Mouse (Mus musculus) G1E (cell line): ENCODE results near the gene Ndufa7. TPM values are rescaled to one million over a fixed set of nuclear protein-coding genes. Genes with fewer than 3 reads are reported as not detected.

Source experiments
- ATAC-seq: 2 replicates; pipeline ENCODE4 v1.8.0; 2016; ENCODE audit warnings: mild to moderate bottlenecking; ENCODE audit not compliant: insufficient number of reproducible peaks, poor library complexity, low FRiP score, severe bottlenecking; ENCODE audit errors: extremely low read depth
- DNase-seq: peaks from one replicate; pipeline ENCODE4 v3.0.0; 2012; ENCODE audit warnings: low spot score
- H3K27me3 ChIP-seq: 2 replicates; pipeline ENCODE4 v1.6.1; 2012; ENCODE audit warnings: mild to moderate bottlenecking, low read length, inconsistent platforms; ENCODE audit not compliant: insufficient read depth
- H3K36me3 ChIP-seq: replicated peaks from 2 replicates; pipeline ENCODE3; 2012; ENCODE audit warnings: mild to moderate bottlenecking, inconsistent platforms
- H3K4me1 ChIP-seq: 2 replicates; pipeline ENCODE4 v1.6.1; 2012; ENCODE audit warnings: low read depth, low read length, inconsistent platforms, mixed read lengths; ENCODE audit not compliant: insufficient read depth
- H3K4me3 ChIP-seq: 2 replicates; pipeline ENCODE4 v1.5.1; 2012; ENCODE audit warnings: low read depth, mild to moderate bottlenecking, inconsistent platforms, low read length, moderate library complexity, mixed read lengths
- H3K9me3 ChIP-seq: replicated peaks from 2 replicates; pipeline ENCODE4 v1.6.1; 2012; ENCODE audit warnings: inconsistent platforms
- CTCF ChIP-seq: IDR thresholded peaks from 2 replicates; pipeline ENCODE4 v1.5.1; 2012; ENCODE audit warnings: low read depth, low read length, inconsistent platforms, mixed read lengths
- GATA1 ChIP-seq: IDR thresholded peaks from 2 replicates; pipeline ENCODE4 v1.6.1; 2012; ENCODE audit warnings: borderline replicate concordance, low read length, inconsistent platforms, mixed read lengths
- GATA2 ChIP-seq: IDR thresholded peaks from 2 replicates; pipeline ENCODE4 v1.6.1; 2012; ENCODE audit warnings: low read depth, low read length, inconsistent platforms, borderline replicate concordance
- POLR2AphosphoS5 ChIP-seq: IDR thresholded peaks from 2 replicates; pipeline ENCODE4 v1.6.1; 2012; ENCODE audit warnings: low read depth, low read length, inconsistent platforms; ENCODE audit not compliant: insufficient replicate concordance
- TAL1 ChIP-seq: conservative IDR thresholded peaks from 2 replicates; pipeline ENCODE4 v1.6.1; 2012; ENCODE audit warnings: low read depth, low read length, inconsistent platforms, mixed read lengths
- polyA plus RNA-seq: library from polyadenylated mRNA; stranded (reverse); fragments of >175 nt; gene quantifications from 2 replicates; pipeline ENCODE4 v1.2.3, GENCODE M21; 2012
- total RNA-seq, 2 experiments: library from RNA; stranded (forward) in 1 of 2; stranded (reverse) in 1 of 2; fragments of 200-1000 nt in 1 of 2; fragments of >200 nt in 1 of 2; fragmentation: Nextera tagmentation in 1 of 2; gene quantifications; 2 replicates each; pipeline ENCODE4 v1.2.3; 2014 to 2017

Gene Ndufa7
- total and polyA plus RNA-seq, 3 experiments = 131 to 636 (median 253) TPM

GRCm38 (mm10) chr17:33781124-33781977, 43.0 kb upstream of the Ndufa7 start, which contains the start of gene Angptl4:
Gene Angptl4 (minus strand): TSS chr17:33781830.
- no peaks in the 10 kb centered on the region for H3K9me3 ChIP-seq
- DNase-seq (no peak), ATAC-seq (no peak)
- H3K36me3 ChIP-seq = no peaks in the 10 kb centered on the region
- no peak for TF ChIP-seq POLR2AphosphoS5
- TF ChIP-seq CTCF = no peak
- TF ChIP-seq GATA2 = no peak
- TF ChIP-seq TAL1 = no peak
- TF ChIP-seq GATA1 = no peak
- no peak within 1 kb of the TSS for H3K4me3 ChIP-seq
- peaks cover 37% of the 10 kb centered on the region for H3K27me3 ChIP-seq
- H3K4me1 ChIP-seq = no peaks in the 10 kb centered on the region

- Histone ChIP-seq H3K4me1 (no peaks in the 10 kb centered on the region), H3K4me3 (no peak overlapping the region), H3K36me3 (no peaks in the 10 kb centered on the region), H3K9me3 (no peaks in the 10 kb centered on the region), H3K27me3 (peaks cover 33% of the 10 kb centered on the region)
- DNase-seq (no peak), ATAC-seq (no peak)
- no peak for TF ChIP-seq POLR2AphosphoS5
- no peak for TF ChIP-seq TAL1
- TF ChIP-seq CTCF = no peak
- no peak for TF ChIP-seq GATA2
- no peak for TF ChIP-seq GATA1
Measured at GRCm38 (mm10) chr17:33782067-33782466, 42.3 kb upstream of the Ndufa7 start.

- no peak for DNase-seq
- H3K27me3 ChIP-seq = peaks cover 28% of the 10 kb centered on the region
- H3K9me3 ChIP-seq = no peaks in the 10 kb centered on the region
- H3K4me1 ChIP-seq = no peaks in the 10 kb centered on the region
- TF ChIP-seq TAL1 (no peak), POLR2AphosphoS5 (no peak), CTCF (no peak), GATA2 (no peak), GATA1 (no peak)
- H3K4me3 ChIP-seq = no peak overlapping the region
- no peaks in the 10 kb centered on the region for H3K36me3 ChIP-seq
- ATAC-seq = no peak
Measured at GRCm38 (mm10) chr17:33783408-33783807, 41.0 kb upstream of the Ndufa7 start.

GRCm38 (mm10) chr17:33784939-33785338, 39.4 kb upstream of the Ndufa7 start:
- no peaks in the 10 kb centered on the region for H3K36me3 ChIP-seq
- no peaks in the 10 kb centered on the region for H3K4me1 ChIP-seq
- ATAC-seq (no peak), DNase-seq (no peak)
- peaks cover 18% of the 10 kb centered on the region for H3K27me3 ChIP-seq
- no peak overlapping the region for H3K4me3 ChIP-seq
- H3K9me3 ChIP-seq = no peaks in the 10 kb centered on the region
- TF ChIP-seq TAL1 (no peak), POLR2AphosphoS5 (no peak), GATA2 (no peak), GATA1 (no peak), CTCF (no peak)

- no peak overlapping the region for H3K4me3 ChIP-seq
- no peak for ATAC-seq
- H3K4me1 ChIP-seq = no peaks in the 10 kb centered on the region
- DNase-seq = no peak
- H3K9me3 ChIP-seq = no peaks in the 10 kb centered on the region
- no peak for TF ChIP-seq CTCF
- TF ChIP-seq TAL1 = no peak
- no peak for TF ChIP-seq GATA1
- H3K36me3 ChIP-seq = no peaks in the 10 kb centered on the region
- H3K27me3 ChIP-seq = peaks cover 12% of the 10 kb centered on the region
Measured at GRCm38 (mm10) chr17:33786375-33786774, 38.0 kb upstream of the Ndufa7 start.

GRCm38 (mm10) chr17:33788732-33789131, 35.6 kb upstream of the Ndufa7 start:
- TF ChIP-seq GATA1 (no peak), TAL1 (no peak), GATA2 (no peak), POLR2AphosphoS5 (no peak), CTCF (no peak)
- Histone ChIP-seq H3K4me1 (no peaks in the 10 kb centered on the region), H3K4me3 (no peak overlapping the region), H3K9me3 (no peaks in the 10 kb centered on the region), H3K27me3 (peaks cover 4% of the 10 kb centered on the region; the same call in 1 of the 2 replicates), H3K36me3 (no peaks in the 10 kb centered on the region)
- ATAC-seq (no peak), DNase-seq (no peak)
